Mouse (Mus musculus) neural tube, embryonic 13.5 days (tissue): ENCODE data around the gene Mreg. TPM values are rescaled to one million over a fixed set of nuclear protein-coding genes. Genes with fewer than 3 reads are reported as not detected.

ENCODE experiments used
- ATAC-seq: fragments of 200-750 bp; cut with Nextera tagmentation; 2 replicates; pipeline ENCODE4 v1.8.0; 2017; ENCODE audit warnings: low read depth, mild to moderate bottlenecking, moderate TSS enrichment, moderate library complexity
- H3K27ac ChIP-seq: fragments of 300-500 bp; sonication (generic); replicated peaks from 2 replicates; pipeline ENCODE4 v1.5.1; 2015; ENCODE audit warnings: moderate library complexity, mild to moderate bottlenecking, inconsistent platforms
- H3K27me3 ChIP-seq: fragments of 300-500 bp; sonication (generic); 2 replicates; pipeline ENCODE4 v1.6.1; 2015; ENCODE audit warnings: mild to moderate bottlenecking, inconsistent platforms
- H3K36me3 ChIP-seq: fragments of 300-500 bp; sonication (generic); 2 replicates; pipeline ENCODE4 v1.6.1; 2015; ENCODE audit warnings: mild to moderate bottlenecking, inconsistent platforms
- H3K4me1 ChIP-seq: fragments of 300-500 bp; sonication (generic); replicated peaks from 2 replicates; pipeline ENCODE4 v1.6.1; 2015; ENCODE audit warnings: inconsistent platforms
- H3K4me2 ChIP-seq: fragments of 300-500 bp; sonication (generic); 2 replicates; pipeline ENCODE4 v1.6.1; 2015; ENCODE audit warnings: inconsistent platforms, mild to moderate bottlenecking, moderate library complexity
- H3K4me3 ChIP-seq: fragments of 300-500 bp; sonication (generic); 2 replicates; pipeline ENCODE4 v1.5.1; 2015; ENCODE audit warnings: mild to moderate bottlenecking, inconsistent platforms
- H3K9ac ChIP-seq: fragments of 300-500 bp; sonication (generic); 2 replicates; pipeline ENCODE4 v1.6.1; 2015; ENCODE audit warnings: moderate library complexity, mild to moderate bottlenecking, inconsistent platforms
- H3K9me3 ChIP-seq: fragments of 300-500 bp; sonication (generic); 2 replicates; pipeline ENCODE4 v1.6.1; 2016; ENCODE audit warnings: inconsistent platforms
- WGBS: fragments of 180-500 bp; shearing (Covaris S2); methylation state at CpG from one replicate; pipeline ENCODE4 v1.1.7; 2015; 5-methylcytosine and 5-hydroxymethylcytosine counted together
- polyA plus RNA-seq: library from polyadenylated mRNA; unstranded; fragments of >200 nt; fragmentation: Nextera tagmentation; extraction: Ambion mirVana; gene quantifications from 2 replicates; pipeline ENCODE4 v1.2.1, GENCODE M21; 2015

Mreg gene
- polyA plus RNA-seq, 1 experiment from 2014 or later, result 13.6 TPM

DNA sequence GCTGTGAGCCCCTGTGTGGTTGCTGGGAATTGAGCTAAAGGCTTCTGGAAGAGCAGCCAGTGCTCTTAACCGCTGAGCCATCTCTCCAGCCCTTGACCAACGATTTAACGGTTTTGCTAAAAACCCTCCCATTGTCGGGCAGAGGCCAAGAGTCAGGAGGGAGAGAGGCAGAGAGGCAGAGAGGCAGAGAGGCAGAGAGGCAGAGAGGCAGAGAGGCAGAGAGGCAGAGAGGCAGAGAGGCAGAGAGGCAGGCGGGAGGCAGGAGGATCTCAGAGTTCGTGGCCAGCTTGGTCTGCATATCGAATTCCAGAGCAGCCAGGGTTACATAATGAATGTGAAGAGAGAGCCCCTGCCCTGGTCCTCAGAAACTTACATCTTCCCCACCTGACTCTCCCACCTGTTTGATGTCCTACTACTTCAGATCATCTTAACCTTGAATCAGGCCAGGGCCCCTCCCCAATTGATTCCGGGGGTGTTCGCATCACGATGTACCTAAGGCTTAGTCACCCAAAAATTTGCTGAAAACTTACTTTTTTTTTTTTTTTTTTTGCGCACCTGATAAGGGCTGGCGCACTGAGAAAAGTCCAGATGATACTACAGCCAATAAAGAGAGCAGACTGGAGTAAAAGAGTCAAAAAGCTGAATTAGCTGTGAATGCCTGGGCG is 13.1 kb upstream of the Mreg start:
- 7% methylated on average over 13 of the region's 13 CpGs for WGBS
- Histone ChIP-seq H3K4me3 (peak overlapping the region; percentile 40), H3K9ac (peak overlapping the region; percentile 64), H3K27ac (peak overlapping the region; percentile 7; the same call in 1 of the 2 replicates), H3K4me2 (peak overlapping the region; percentile 58), H3K9me3 (no peaks in the 10 kb centered on the region), H3K36me3 (no peaks in the 10 kb centered on the region), H3K27me3 (peaks cover 18% of the 10 kb centered on the region), H3K4me1 (peaks cover 13% of the 10 kb centered on the region)
- ATAC-seq, result peak; percentile 1; the same call in 1 of the 2 replicates

DNA sequence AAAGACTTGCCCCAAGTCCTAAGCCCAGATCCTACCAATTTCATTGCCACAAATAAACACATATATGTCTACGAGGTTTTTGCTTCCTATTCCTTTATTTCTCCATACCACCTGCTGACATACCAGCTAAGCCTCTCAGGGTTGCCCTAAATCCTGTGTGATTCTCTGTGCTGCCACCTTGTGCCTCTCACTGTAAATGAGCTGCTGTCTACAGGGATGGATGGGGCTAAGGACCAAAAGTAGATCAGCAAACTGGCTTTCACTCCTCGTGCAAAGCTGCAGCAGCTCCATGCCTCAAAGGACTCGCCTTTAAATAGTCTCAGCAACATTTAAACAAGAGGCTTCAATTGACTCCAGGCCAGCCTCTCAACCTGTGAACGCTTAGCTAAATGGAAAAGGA is 7.9 kb upstream of the Mreg start:
- Histone ChIP-seq H3K9me3 (no peaks in the 10 kb centered on the region), H3K4me1 (0 out of 2 replicates have a peak, but pooled peaks cover under 1% of the 10 kb centered on the region), H3K27ac (no peak overlapping the region), H3K4me2 (no peak overlapping the region), H3K9ac (no peak overlapping the region), H3K4me3 (no peak overlapping the region), H3K27me3 (peaks cover 18% of the 10 kb centered on the region), H3K36me3 (no peaks in the 10 kb centered on the region)
- WGBS, result 24% methylated on average over 4 of the region's 4 CpGs
- no peak for ATAC-seq

DNA sequence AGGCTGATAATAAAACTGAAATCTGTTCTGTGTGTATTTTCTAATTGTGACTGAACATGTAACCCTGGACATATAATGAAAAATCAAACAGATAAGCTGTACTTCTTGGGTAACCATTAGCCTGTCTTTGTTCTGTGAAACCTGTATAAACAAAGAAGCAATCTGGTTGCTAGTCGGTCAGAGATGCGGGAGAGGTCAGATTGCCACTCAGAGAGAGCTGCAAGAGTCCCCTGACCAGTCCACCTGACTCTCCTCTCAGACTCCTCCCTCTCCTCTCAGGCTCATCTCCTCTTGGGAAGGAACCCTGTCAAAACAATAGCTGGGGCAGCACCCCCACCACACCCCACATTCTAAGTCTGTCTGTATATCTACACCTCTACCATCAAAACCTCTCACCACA is 7.0 kb upstream of the Mreg start:
- H3K9ac ChIP-seq, result no peak overlapping the region
- no peak overlapping the region for H3K27ac ChIP-seq
- 41% methylated on average over 2 of the region's 2 CpGs for WGBS
- no peaks in the 10 kb centered on the region for H3K9me3 ChIP-seq
- no peak overlapping the region for H3K4me3 ChIP-seq
- ATAC-seq, result no peak
- no peaks in the 10 kb centered on the region for H3K4me1 ChIP-seq
- H3K4me2 ChIP-seq, result no peak overlapping the region
- H3K27me3 ChIP-seq, result peaks cover 12% of the 10 kb centered on the region
- no peaks in the 10 kb centered on the region for H3K36me3 ChIP-seq

DNA sequence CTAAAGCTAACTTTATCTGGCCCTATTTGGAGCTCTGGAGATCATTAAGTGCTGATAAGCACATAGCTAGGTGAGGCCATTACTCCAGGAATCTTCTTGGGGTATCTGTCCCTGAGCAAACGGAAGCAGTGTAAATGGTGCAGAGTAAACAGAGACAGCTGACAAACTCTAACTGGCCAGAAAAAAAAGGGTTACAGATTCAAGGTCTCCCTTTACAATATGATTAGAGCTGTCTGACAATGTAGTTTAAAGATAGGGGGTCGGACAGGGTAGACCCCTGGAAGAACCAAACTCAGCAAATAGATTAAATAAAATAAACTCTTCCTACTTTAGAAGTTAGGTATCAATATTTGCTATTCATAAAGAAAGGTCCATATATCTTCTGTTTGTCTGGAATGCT is 6.5 kb upstream of the Mreg start:
- H3K27ac ChIP-seq, result no peak overlapping the region
- 87% methylated on average over 2 of the region's 2 CpGs for WGBS
- ATAC-seq, result no peak
- no peak overlapping the region for H3K9ac ChIP-seq
- no peaks in the 10 kb centered on the region for H3K4me1 ChIP-seq
- no peaks in the 10 kb centered on the region for H3K36me3 ChIP-seq
- no peak overlapping the region for H3K4me2 ChIP-seq
- no peak overlapping the region for H3K4me3 ChIP-seq
- peaks cover 7% of the 10 kb centered on the region; the same call in 1 of the 2 replicates for H3K27me3 ChIP-seq
- no peaks in the 10 kb centered on the region for H3K9me3 ChIP-seq

DNA sequence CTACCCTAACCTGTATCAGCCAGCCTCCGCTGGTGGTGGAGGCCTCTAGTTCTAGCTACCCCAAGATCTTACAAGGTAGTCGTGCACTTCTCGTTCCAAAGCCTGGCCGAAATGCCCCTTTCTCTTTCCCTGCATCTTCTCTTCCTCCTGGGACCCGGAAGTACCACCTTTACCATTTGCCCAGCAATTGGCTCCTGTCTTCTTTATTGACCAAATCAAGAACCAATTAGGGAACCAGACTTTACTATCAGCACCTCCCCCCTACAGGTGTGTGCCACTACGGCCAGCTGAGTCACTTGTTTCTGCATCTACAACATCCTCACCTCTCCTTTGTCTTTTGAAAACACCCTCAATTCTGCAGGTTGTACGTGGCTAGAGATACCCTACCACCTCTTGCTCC is 4.7 kb upstream of the Mreg start:
- no peak for ATAC-seq
- Histone ChIP-seq H3K9me3 (no peaks in the 10 kb centered on the region), H3K9ac (no peak overlapping the region), H3K36me3 (no peaks in the 10 kb centered on the region), H3K4me3 (no peak overlapping the region), H3K27me3 (no peaks in the 10 kb centered on the region), H3K27ac (no peak overlapping the region), H3K4me2 (no peak overlapping the region), H3K4me1 (peaks cover 8% of the 10 kb centered on the region)
- 80% methylated on average over 7 of the region's 7 CpGs for WGBS

DNA sequence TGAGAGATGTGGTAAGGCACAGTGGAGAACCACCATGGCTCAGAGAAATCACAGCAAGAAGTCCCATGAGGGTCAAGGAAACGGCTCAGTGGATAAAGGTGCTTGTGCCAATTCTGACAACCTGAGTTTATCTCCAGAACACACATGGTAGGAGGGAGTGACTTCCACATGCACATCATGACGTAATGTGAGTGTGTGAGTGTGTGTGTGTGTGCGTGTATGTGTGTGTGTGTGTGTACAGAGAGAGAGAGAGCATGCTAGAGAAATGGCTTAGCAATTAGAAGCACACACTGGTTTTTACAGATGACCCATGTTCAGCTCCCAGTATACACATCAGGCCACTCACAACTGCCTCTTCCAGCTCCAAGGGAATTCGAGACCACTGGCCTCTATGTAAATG is 3.1 kb upstream of the Mreg start:
- Histone ChIP-seq H3K4me2 (no peak overlapping the region), H3K4me3 (no peak overlapping the region), H3K27ac (no peak overlapping the region), H3K36me3 (no peaks in the 10 kb centered on the region), H3K27me3 (no peaks in the 10 kb centered on the region; the same call in 1 of the 2 replicates), H3K9ac (no peak overlapping the region), H3K4me1 (peaks cover 17% of the 10 kb centered on the region), H3K9me3 (no peaks in the 10 kb centered on the region)
- WGBS, result 75% methylated on average over 4 of the region's 4 CpGs
- ATAC-seq, result no peak

DNA sequence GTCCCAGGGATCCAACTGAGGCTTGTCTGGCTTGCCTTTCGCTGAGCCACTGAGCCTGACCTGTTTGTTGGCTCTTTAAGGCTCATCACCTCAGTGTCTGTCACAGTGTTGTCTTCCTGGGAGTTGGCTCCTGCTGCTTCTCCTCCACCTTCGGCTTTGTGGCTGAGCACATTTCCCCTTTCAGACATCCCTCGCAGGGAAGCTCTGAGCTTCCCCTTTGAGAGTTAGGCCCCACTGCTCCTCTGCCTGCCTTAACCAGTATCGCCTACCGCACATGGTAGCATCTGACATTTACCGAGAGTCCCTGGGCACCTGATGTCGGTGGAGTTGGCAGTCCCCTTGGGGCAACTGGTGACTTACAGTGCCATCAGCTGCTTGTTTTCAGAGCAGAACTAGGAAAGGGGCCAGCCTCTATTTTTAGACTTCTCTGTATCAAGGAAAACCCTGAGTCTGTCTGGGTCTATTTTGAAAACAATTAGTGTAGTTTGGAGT is 2.4 kb upstream of the Mreg start:
- Histone ChIP-seq H3K9ac (no peak overlapping the region), H3K4me1 (peaks cover 17% of the 10 kb centered on the region), H3K27ac (no peak overlapping the region), H3K36me3 (no peaks in the 10 kb centered on the region), H3K27me3 (no peaks in the 10 kb centered on the region; the same call in 1 of the 2 replicates), H3K4me3 (no peak overlapping the region), H3K4me2 (no peak overlapping the region), H3K9me3 (no peaks in the 10 kb centered on the region)
- no peak for ATAC-seq
- 55% methylated on average over 7 of the region's 7 CpGs for WGBS

DNA sequence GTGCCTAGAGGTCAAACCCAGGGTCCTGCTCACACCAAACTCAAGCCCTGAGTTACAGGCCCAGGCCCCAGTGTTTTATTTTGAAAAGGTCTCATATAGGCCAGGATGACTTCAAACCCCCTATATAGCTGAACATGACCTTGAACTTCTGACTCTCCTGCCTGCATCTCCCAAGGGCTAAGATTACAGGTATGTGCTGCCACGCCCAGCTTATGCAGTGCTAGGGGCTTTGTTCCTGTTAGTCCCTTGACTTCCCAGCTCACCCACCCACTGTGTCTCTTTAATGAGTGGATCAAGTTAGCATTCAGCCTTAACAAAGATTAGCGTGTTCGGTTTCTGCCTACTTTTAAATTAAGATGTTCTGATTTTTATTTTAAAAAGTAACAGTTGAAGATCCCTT is 1.8 kb upstream of the Mreg start:
- 93% methylated on average over 3 of the region's 3 CpGs for WGBS
- H3K27me3 ChIP-seq, result no peaks in the 10 kb centered on the region; the same call in 1 of the 2 replicates
- no peak for ATAC-seq

DNA sequence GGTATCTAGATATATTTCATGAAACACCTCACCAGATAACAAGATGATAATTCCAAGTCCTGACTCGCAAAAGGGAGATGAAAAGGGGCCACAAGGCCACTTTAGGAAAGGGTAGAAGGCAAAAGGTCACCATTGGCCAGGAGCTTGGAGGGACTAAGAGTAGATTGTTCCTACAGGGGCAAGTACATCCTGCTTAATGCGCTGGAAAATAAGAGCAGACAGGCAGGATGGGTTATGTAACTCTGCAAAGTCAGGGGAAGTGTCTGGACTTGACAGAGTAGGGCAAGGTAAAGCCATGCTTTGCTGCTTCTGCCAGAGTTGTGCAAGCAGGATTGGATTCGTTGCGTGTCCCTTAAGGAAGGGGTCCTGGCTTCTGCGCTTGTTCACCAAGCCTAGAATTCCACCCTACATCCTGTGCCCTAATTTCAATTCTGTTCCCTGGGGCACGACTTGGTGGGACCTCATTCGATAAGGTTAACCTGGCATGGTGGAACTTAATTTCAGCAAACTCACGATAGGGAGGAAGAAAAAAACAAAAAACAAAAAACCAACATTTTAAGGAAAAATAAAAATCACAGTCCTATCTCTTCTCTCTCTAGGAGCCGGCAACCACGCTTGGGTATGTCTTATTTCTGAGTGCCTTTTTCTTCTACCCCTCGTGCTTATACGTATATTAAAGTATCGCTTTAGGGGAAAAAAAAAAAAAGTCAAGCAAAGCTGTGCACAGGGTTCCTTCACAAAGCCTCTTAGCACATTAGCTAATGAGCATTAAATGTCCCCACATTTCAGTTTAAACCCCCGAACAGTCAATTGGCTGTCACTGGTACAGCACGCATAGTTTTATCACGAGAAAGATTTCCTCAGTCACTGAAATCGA is 1.1 kb downstream of the Mreg start:
- H3K9ac ChIP-seq, result peak overlapping the region; percentile 83
- H3K4me3 ChIP-seq, result peak overlapping the region; percentile 80
- H3K27ac ChIP-seq, result no peak overlapping the region
- no peaks in the 10 kb centered on the region for H3K9me3 ChIP-seq
- no peak for ATAC-seq
- no peaks in the 10 kb centered on the region for H3K36me3 ChIP-seq
- WGBS, result 28% methylated on average over 17 of the region's 17 CpGs
- H3K27me3 ChIP-seq, result no peaks in the 10 kb centered on the region; the same call in 1 of the 2 replicates
- H3K4me1 ChIP-seq, result peaks cover 17% of the 10 kb centered on the region
- H3K4me2 ChIP-seq, result peak overlapping the region; percentile 85

More for the DNA sequence above, 1.8 kb upstream of the Mreg start:
- H3K36me3 ChIP-seq, result no peaks in the 10 kb centered on the region
- H3K9ac ChIP-seq, result no peak overlapping the region
- H3K4me3 ChIP-seq, result no peak overlapping the region
- peaks cover 17% of the 10 kb centered on the region for H3K4me1 ChIP-seq
- no peak overlapping the region for H3K27ac ChIP-seq
- H3K9me3 ChIP-seq, result no peaks in the 10 kb centered on the region
- no peak overlapping the region for H3K4me2 ChIP-seq

DNA sequence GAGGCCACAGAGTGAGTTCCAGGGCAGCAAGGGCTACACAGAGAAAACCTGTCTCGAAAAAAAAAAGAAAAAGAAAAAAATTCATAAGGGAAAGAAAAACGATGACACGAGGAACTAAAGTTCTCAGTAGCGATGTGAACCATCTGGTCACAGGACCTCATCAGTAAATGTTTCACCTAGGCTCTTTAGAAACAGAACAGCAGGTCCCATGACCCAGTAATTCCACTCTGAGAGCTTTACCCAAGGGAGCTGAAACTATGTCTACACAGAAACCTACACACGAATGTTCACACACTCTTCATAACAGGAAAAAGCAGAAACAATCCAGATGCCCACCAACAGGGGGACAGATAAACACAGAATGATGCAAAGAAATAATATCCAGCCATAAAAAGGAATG is 4.0 kb downstream of the Mreg start:
- Histone ChIP-seq H3K9me3 (no peaks in the 10 kb centered on the region), H3K27ac (no peak overlapping the region), H3K4me2 (no peak overlapping the region), H3K4me3 (no peak overlapping the region), H3K9ac (no peak overlapping the region), H3K4me1 (peaks cover 17% of the 10 kb centered on the region), H3K27me3 (no peaks in the 10 kb centered on the region; the same call in 1 of the 2 replicates), H3K36me3 (no peaks in the 10 kb centered on the region)
- WGBS, result 84% methylated on average over 5 of the region's 5 CpGs
- ATAC-seq, result no peak

DNA sequence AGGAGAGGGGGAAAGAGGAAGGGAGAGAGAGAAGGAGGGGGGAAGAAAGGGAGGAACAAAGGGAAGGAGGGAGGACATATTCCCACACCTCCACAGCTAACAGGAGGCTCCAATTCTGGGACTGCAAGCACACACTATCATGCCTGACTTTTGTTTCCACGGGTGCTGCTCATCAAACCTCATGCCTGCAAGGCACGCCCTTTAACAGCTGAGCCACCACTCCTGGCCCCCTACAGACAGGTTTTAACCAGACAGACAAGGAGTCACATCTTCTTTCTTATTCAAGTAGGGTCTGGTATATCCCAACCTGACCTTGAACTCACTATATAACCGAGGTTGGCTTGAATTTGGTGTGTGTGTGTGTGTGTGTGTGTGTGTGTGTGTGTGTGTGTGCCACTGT is 7.0 kb downstream of the Mreg start:
- Histone ChIP-seq H3K4me3 (no peak overlapping the region), H3K4me1 (no peaks in the 10 kb centered on the region), H3K27ac (no peak overlapping the region), H3K9ac (no peak overlapping the region), H3K27me3 (no peaks in the 10 kb centered on the region), H3K9me3 (no peaks in the 10 kb centered on the region), H3K4me2 (no peak overlapping the region), H3K36me3 (no peaks in the 10 kb centered on the region)
- ATAC-seq, result no peak
- 76% methylated on average over 3 of the region's 3 CpGs for WGBS

DNA sequence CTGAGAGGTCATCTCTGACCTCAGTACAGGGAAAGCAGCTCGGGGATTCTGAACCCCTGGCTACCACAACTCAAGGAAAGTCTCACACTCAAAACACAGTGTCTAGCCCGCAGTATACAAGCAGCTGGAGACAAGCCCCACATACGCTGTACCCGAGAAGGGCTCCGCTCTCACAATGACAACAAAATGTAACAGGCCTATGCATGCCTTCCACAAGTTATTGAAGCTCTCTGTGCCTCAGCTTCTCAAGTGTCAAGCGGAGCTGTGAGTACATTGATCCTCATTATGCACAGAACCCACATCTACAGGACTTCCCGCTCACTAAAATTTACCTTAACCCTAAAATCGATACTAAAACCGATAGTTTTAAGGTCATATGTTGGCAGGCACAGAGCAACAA is 8.9 kb downstream of the Mreg start:
- ATAC-seq, result no peak

More for the DNA sequence above, 8.9 kb downstream of the Mreg start:
- Histone ChIP-seq H3K4me2 (no peak overlapping the region), H3K27ac (no peak overlapping the region), H3K4me1 (peaks cover 6% of the 10 kb centered on the region; the same call in 1 of the 2 replicates), H3K9me3 (no peaks in the 10 kb centered on the region), H3K36me3 (no peaks in the 10 kb centered on the region), H3K27me3 (no peaks in the 10 kb centered on the region), H3K9ac (no peak overlapping the region), H3K4me3 (no peak overlapping the region)
- WGBS, result 85% methylated on average over 9 of the region's 9 CpGs
